Mouse (Mus musculus) spleen, adult 2 months (tissue): ENCODE results near the gene Tmem50a. TPM values are rescaled to one million over a fixed set of nuclear protein-coding genes. Genes with fewer than 3 reads are reported as not detected.

ENCODE experiments used
- DNase-seq, 2 experiments: peaks; one replicate each; pipeline versions ENCODE4 v3.0.0 to v3.0.0-alpha.2; 2012 to 2021; ENCODE audit warnings: low spot score in 2 of 2, low read depth in 1 of 2
- H3K27ac ChIP-seq: fragments of 200-500 bp; 2 replicates; pipeline ENCODE4 v1.5.1; 2012; ENCODE audit warnings: low read length, inconsistent platforms; ENCODE audit not compliant: insufficient read depth
- H3K27me3 ChIP-seq: fragments of 200-500 bp; 2 replicates; pipeline ENCODE4 v1.6.1; 2012; ENCODE audit warnings: mild to moderate bottlenecking, moderate library complexity, low read length, inconsistent platforms; ENCODE audit not compliant: control insufficient read depth, insufficient read depth
- H3K36me3 ChIP-seq: fragments of 200-500 bp; 2 replicates; pipeline ENCODE4 v1.6.1; 2012; ENCODE audit warnings: mild to moderate bottlenecking, low read length, inconsistent platforms; ENCODE audit not compliant: control insufficient read depth, insufficient read depth
- H3K4me1 ChIP-seq: fragments of 200-500 bp; 2 replicates; pipeline ENCODE4 v1.6.1; 2011; ENCODE audit warnings: inconsistent platforms; ENCODE audit not compliant: control insufficient read depth, insufficient read depth, insufficient read length
- H3K4me3 ChIP-seq: fragments of 200-500 bp; 2 replicates; pipeline ENCODE4 v1.5.1; 2011; ENCODE audit warnings: mild to moderate bottlenecking, inconsistent platforms; ENCODE audit not compliant: insufficient read depth, insufficient read length; ENCODE audit errors: extremely low read depth
- CTCF ChIP-seq: fragments of 200-500 bp; IDR thresholded peaks from 2 replicates; pipeline ENCODE4 v1.5.1; 2011; ENCODE audit warnings: mild to moderate bottlenecking, inconsistent platforms; ENCODE audit not compliant: insufficient read depth, insufficient read length, insufficient replicate concordance; ENCODE audit errors: extremely low read depth
- POLR2A ChIP-seq: fragments of 200-500 bp; IDR thresholded peaks from 2 replicates; pipeline ENCODE4 v1.6.1; 2011; ENCODE audit warnings: low read depth, low read length, inconsistent platforms
- WGBS: fragments of 180-500 bp; shearing (Covaris S2); methylation state at CpG from one replicate; pipeline ENCODE4 v1.1.7; 2018; 5-methylcytosine and 5-hydroxymethylcytosine counted together
- polyA plus RNA-seq: library from polyadenylated mRNA; depleted of rRNA; stranded (reverse); fragments of >200 nt; gene quantifications from 2 replicates; pipeline ENCODE4 v1.2.3, GENCODE M21; 2012; rRNA removed

Tmem50a gene
- polyA plus RNA-seq = 83.2 and 90.6 TPM in 2 replicates

GRCm38 (mm10) chr4:134914864-134915209 is at the start of gene Tmem50a:
Gene Tmem50a (minus strand): TSS chr4:134915024.
- Histone ChIP-seq H3K36me3 (no peaks in the 10 kb centered on the region), H3K27me3 (no peaks in the 10 kb centered on the region), H3K4me3 (peak within 1 kb of the TSS; percentile 97), H3K4me1 (peaks cover 23% of the 10 kb centered on the region; the same call in 1 of the 2 replicates), H3K27ac (peak within 1 kb of the TSS; percentile 98)
- peak; percentile 87 to 97 for DNase-seq
- TF ChIP-seq POLR2A (peak; percentile 57), CTCF (no peak)
- whole genome bisulfite sequencing = under 1% methylated on average over 25 of the region's 25 CpGs

GRCm38 (mm10) chr4:134963021-134963776 is 48.4 kb upstream of the Tmem50a start:
- peak; percentile 23 to 46 for DNase-seq
- WGBS = 11% methylated on average over 19 of the region's 19 CpGs
- H3K36me3 ChIP-seq = no peaks in the 10 kb centered on the region
- peaks cover 5% of the 10 kb centered on the region; the same call in 1 of the 2 replicates for H3K4me1 ChIP-seq
- H3K4me3 ChIP-seq = peak overlapping the region; percentile 47
- H3K27ac ChIP-seq = no peak overlapping the region
- H3K27me3 ChIP-seq = no peaks in the 10 kb centered on the region
- TF ChIP-seq POLR2A (no peak), CTCF (peak; percentile 70; the same call in 1 of the 2 replicates)

GRCm38 (mm10) chr4:134956328-134956727 is 41.5 kb upstream of the Tmem50a start:
- Histone ChIP-seq H3K36me3 (no peaks in the 10 kb centered on the region), H3K4me1 (no peaks in the 10 kb centered on the region; the same call in 1 of the 2 replicates), H3K27ac (no peak overlapping the region), H3K27me3 (no peaks in the 10 kb centered on the region), H3K4me3 (no peak overlapping the region)
- WGBS = 18% methylated on average over 3 of the region's 3 CpGs
- DNase-seq = peak in 1 of 2 experiments; percentile 63
- TF ChIP-seq CTCF (peak; percentile 36; the same call in 1 of the 2 replicates), POLR2A (no peak)

- DNase-seq = no peak
- Histone ChIP-seq H3K4me3 (no peak overlapping the region), H3K27me3 (no peaks in the 10 kb centered on the region), H3K4me1 (no peaks in the 10 kb centered on the region; the same call in 1 of the 2 replicates), H3K36me3 (no peaks in the 10 kb centered on the region), H3K27ac (no peak overlapping the region)
- 33% methylated on average over 3 of the region's 3 CpGs for WGBS
- TF ChIP-seq POLR2A = no peak
- TF ChIP-seq CTCF = no peak
Observed at GRCm38 (mm10) chr4:134955845-134956244, 41.0 kb upstream of the Tmem50a start.

GRCm38 (mm10) chr4:134955196-134955595 is 40.4 kb upstream of the Tmem50a start:
- no peak for DNase-seq
- WGBS = 91% methylated on average over 2 of the region's 2 CpGs
- TF ChIP-seq CTCF (no peak), POLR2A (no peak)
- no peak overlapping the region for H3K27ac ChIP-seq
- no peaks in the 10 kb centered on the region for H3K36me3 ChIP-seq
- no peak overlapping the region for H3K4me3 ChIP-seq
- H3K4me1 ChIP-seq = no peaks in the 10 kb centered on the region; the same call in 1 of the 2 replicates
- H3K27me3 ChIP-seq = no peaks in the 10 kb centered on the region

- DNase-seq = no peak
Observed at GRCm38 (mm10) chr4:134954461-134954860, 39.6 kb upstream of the Tmem50a start.

More at GRCm38 (mm10) chr4:134954461-134954860, 39.6 kb upstream of the Tmem50a start:
- WGBS = 58% methylated on average over 15 of the region's 15 CpGs
- H3K27me3 ChIP-seq = no peaks in the 10 kb centered on the region
- TF ChIP-seq POLR2A (no peak), CTCF (no peak)
- no peak overlapping the region for H3K4me3 ChIP-seq
- H3K4me1 ChIP-seq = no peaks in the 10 kb centered on the region; the same call in 1 of the 2 replicates
- no peaks in the 10 kb centered on the region for H3K36me3 ChIP-seq
- no peak overlapping the region for H3K27ac ChIP-seq
